Mouse (Mus musculus): ENCODE measurements around the gene Slc17a7. TPM values are rescaled to one million over a fixed set of nuclear protein-coding genes. Genes with fewer than 3 reads are reported as not detected.
"Not testable (repeated sequence)": the region's sequence is repeated elsewhere in the genome, so short reads cannot be mapped to it uniquely, and the experiment has no call there.

The Slc17a7 gene
- polyA plus RNA-seq, 1 experiment from 2014 or later, result 0.52 TPM

DNA sequence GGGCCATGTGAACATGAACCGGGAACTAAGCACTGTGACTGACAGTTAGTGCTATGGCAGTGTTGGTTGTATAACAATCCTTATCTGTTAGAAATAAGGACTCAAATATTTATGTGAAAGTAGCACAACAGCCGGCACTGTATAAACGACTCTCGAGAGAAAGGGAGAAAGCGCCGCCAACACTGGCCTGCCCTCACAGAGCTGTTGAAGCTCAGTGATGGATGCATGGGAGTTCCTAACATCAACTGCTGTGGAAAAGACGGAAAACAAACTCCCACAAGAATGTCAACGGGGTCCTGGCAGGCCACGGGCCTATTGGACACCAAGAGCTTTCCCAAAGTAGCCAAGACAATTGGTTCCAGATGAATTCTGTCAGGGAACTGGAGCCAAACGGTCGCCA lies 12.4 kb upstream of the Slc17a7 start:
- H3K36me3 ChIP-seq, result peaks cover 23% of the 10 kb centered on the region
- no peak for DNase-seq (ENCODE audit: low spot score)
- no peak overlapping the region for H3K27ac ChIP-seq (replicated peaks)
- H3K4me1 ChIP-seq, result peaks cover 41% of the 10 kb centered on the region
- no peaks in the 10 kb centered on the region for H3K27me3 ChIP-seq (ENCODE audit: low read depth, poor library complexity, severe bottlenecking)
- no peak overlapping the region for H3K4me3 ChIP-seq
- whole genome bisulfite sequencing, result 76% methylated on average over 11 of the region's 11 CpGs
- no peaks in the 10 kb centered on the region for H3K9me3 ChIP-seq (replicated peaks)

DNA sequence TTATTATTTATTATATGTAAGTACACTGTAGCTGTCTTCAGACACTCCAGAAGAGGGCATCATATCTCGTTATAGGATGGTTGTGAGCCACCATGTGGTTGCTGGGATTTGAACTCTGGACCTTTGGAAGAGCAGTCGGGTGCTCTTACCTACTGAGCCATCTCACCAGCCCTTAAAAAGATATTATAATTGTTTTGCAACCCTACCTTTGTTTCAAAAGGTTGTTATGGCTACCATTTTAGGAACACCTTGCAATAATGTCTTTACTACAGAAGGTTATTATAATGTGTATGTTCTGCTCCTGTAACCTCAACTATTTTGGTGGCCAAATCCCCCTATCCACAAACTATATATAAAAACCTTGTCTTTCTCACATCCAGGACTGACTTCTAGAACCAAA lies 10.7 kb upstream of the Slc17a7 start:
- H3K27ac ChIP-seq (replicated peaks); H3K9me3 ChIP-seq (replicated peaks); H3K27me3 ChIP-seq (ENCODE audit: low read depth, poor library complexity, severe bottlenecking); DNase-seq (ENCODE audit: low spot score): not testable (repeated sequence)
- Histone ChIP-seq H3K4me3 (peak overlapping the region; percentile 75), H3K36me3 (peaks cover 20% of the 10 kb centered on the region), H3K4me1 (peaks cover 41% of the 10 kb centered on the region)
- 94% methylated on average over 2 of the region's 2 CpGs for WGBS

DNA sequence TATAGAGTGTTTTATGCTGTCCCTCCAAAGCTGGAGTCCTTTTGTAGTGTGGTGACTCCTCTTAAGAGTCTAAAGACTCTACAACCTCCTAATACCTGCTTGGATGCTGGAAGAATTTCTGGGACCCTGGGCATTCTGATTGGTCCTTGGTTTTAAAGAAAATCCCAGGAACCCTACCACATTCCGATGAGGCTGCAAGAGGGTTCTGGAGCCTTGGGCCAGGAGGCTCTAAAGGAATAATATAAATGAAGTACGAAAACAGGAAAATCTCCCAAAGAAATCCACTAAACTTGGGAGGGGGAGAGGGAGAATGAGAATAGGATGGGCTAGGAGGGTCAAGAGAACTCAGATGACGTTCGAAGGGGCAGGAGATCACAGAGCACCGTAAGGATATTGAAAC lies 10.2 kb upstream of the Slc17a7 start:
- no peaks in the 10 kb centered on the region for H3K9me3 ChIP-seq (replicated peaks)
- WGBS, result 5% methylated on average over 5 of the region's 5 CpGs

DNA sequence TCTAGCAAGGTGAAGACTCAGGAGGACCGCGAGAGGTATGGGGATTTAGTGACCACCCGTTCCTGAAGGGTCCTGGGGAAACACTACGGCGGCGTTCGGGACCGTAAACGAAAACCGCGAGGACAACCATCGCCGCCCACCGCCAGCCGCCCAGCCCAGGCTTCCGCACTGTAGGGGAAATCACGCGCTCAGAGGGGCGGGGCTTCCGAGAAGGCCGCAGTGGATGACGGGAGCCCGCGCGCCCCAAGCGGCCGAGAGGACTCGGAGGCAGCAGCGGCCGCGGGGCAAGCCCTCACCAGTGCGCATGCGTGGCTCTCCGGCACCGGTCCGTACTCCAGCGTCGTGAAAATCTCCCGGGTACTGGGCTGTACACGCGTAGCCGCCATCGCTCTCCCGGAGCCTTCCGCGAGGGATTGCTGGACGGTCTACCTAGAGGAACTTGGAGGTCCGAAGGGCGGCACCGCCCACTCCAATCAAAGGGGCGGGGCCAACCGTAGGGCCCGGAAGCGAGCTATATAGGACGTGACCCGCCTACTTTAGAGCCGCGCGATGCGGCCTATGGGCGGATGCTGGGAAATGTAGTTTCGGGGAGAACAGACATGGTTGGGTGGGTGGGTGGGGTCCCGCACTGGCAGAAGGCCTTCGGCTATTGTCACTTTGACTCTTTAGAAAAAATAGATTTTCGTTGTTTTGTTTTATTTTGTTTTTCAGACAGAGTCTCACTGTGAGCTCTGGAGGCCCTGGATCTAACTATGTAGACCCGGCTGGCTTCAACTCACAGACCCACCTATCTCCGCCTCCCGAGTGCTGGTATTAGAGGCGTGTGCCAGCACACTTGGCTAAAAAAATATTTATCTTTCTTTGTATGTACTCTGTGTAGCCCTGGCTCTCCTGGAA lies 9.4 kb upstream of the Slc17a7 start, which contains the start of the genes Pih1d1 and Aldh16a1:
Gene Pih1d1 (plus strand): TSS at position 208 of the 897 bp plus-strand sequence.
Gene Aldh16a1 (minus strand): TSS at position 489 of the 897 bp plus-strand sequence.
- Histone ChIP-seq H3K27ac (replicated peaks) (peak within 1 kb of the TSS; percentile 98), H3K4me3 (peak within 1 kb of the TSS; percentile 75), H3K4me1 (peaks cover 36% of the 10 kb centered on the region), H3K27me3 (ENCODE audit: low read depth, poor library complexity, severe bottlenecking) (no peaks in the 10 kb centered on the region), H3K36me3 (peaks cover 28% of the 10 kb centered on the region), H3K9me3 (replicated peaks) (no peaks in the 10 kb centered on the region)
- WGBS, result 5% methylated on average over 69 of the region's 69 CpGs
- peak; percentile 96 for DNase-seq (ENCODE audit: low spot score)

More for the DNA sequence above, 10.2 kb upstream of the Slc17a7 start:
- peaks cover 21% of the 10 kb centered on the region for H3K36me3 ChIP-seq
- DNase-seq (ENCODE audit: low spot score), result no peak
- peak overlapping the region; percentile 98 for H3K27ac ChIP-seq (replicated peaks)
- H3K27me3 ChIP-seq (ENCODE audit: low read depth, poor library complexity, severe bottlenecking), result no peaks in the 10 kb centered on the region
- H3K4me1 ChIP-seq, result peaks cover 41% of the 10 kb centered on the region
- peak overlapping the region; percentile 75 for H3K4me3 ChIP-seq

DNA sequence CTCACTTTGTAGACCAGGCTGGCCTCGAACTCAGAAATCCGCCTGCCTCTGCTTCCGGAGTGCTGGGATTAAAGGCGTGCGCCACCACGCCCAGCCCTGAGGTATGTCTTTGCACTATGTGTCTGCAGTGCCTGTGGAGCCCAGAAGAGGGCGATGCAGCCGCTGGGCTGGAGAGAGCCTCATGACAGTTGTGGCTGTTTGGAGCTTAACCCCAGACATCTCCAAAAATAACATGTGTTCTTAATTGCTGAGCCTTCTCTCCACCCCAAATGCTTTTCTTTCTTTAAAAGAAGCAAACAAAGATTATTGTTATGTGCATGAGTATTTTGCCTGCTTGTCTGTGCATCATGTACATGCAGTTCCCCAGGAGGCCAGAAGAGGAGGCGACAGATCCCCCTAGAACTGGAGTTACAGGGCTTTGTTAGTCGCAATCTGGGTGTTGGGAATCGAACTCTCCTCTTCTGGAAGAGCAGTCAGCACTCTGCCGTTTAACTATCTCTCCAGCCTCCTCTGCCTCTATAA lies 8.7 kb upstream of the Slc17a7 start:
- H3K4me3 ChIP-seq, result peak overlapping the region; percentile 75
- WGBS, result 83% methylated on average over 12 of the region's 12 CpGs
- DNase-seq (ENCODE audit: low spot score), result peak; percentile 46
- no peaks in the 10 kb centered on the region for H3K27me3 ChIP-seq (ENCODE audit: low read depth, poor library complexity, severe bottlenecking)
- H3K4me1 ChIP-seq, result peaks cover 29% of the 10 kb centered on the region
- H3K9me3 ChIP-seq (replicated peaks), result no peaks in the 10 kb centered on the region
- H3K27ac ChIP-seq (replicated peaks), result peak overlapping the region; percentile 98
- H3K36me3 ChIP-seq, result peaks cover 35% of the 10 kb centered on the region

DNA sequence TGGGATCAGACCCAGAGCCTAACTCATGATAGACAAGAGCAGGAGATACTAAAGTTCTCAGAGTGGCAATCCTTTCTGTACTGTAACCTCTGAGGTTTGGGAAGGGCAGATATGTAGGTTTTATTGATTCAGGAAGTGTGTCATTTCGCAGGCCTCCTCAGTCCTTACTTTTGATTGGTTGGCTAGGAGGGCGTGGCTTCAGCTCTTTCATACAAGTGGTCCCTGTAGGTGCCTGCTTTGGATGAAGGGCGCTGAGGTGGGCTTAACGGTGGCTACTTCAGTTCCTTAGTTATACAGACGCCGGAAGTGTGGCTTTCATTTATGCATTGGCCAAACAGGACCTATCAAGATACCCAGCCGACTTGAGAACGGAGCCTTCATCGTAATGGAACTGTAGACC lies 8.2 kb upstream of the Slc17a7 start:
- Histone ChIP-seq H3K4me1 (peaks cover 24% of the 10 kb centered on the region), H3K9me3 (replicated peaks) (no peaks in the 10 kb centered on the region), H3K36me3 (peaks cover 41% of the 10 kb centered on the region), H3K4me3 (0 out of 2 replicates have a peak overlapping the region, but pooled peaks have one; percentile 75), H3K27me3 (ENCODE audit: low read depth, poor library complexity, severe bottlenecking) (no peaks in the 10 kb centered on the region), H3K27ac (replicated peaks) (no peak overlapping the region)
- 89% methylated on average over 9 of the region's 9 CpGs for WGBS
- DNase-seq (ENCODE audit: low spot score), result no peak

DNA sequence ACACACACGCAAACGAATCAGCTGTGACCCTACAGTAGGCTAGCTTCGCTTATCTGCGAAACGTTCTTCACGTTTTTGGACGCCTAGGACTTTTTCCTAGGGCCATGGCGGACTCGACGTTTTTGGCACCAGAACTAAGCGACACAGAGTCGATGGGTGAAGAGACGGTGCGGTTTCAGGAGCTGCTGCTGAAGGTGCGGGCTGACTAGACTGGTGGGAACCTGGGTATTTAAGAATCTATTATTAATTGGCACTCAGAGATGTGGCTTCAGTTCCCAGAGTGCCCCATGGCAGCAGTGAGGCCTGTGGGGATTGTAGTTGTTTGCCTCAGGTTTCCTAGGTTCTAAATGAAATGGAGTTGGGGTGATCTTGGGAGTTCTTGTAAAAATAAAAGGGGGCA lies 7.5 kb upstream of the Slc17a7 start:
- 94% methylated on average over 15 of the region's 15 CpGs for WGBS
- no peak overlapping the region for H3K27ac ChIP-seq (replicated peaks)
- no peaks in the 10 kb centered on the region for H3K27me3 ChIP-seq (ENCODE audit: low read depth, poor library complexity, severe bottlenecking)

DNA sequence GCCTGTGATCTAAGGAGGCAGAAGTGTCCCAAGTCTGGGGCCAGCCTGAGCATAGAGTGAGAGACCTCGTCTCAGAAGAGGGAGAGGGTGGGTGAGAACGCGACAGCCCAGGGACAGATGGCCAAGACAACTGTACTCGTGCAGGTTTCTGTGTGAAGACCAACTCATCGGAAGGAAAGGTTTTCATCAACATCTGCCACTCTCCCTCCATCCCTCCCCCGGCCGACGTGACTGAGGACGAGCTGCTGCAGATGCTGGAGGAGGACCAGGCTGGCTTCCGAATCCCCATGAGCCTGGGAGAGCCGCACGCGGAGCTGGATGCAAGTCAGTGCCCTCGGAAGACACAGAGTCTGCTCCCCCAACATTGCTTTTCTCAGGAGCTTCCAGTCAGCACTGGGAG lies 6.3 kb upstream of the Slc17a7 start:
- Histone ChIP-seq H3K27ac (replicated peaks) (no peak overlapping the region), H3K4me1 (peaks cover 23% of the 10 kb centered on the region), H3K36me3 (peaks cover 46% of the 10 kb centered on the region), H3K4me3 (no peak overlapping the region), H3K27me3 (ENCODE audit: low read depth, poor library complexity, severe bottlenecking) (peaks cover 3% of the 10 kb centered on the region), H3K9me3 (replicated peaks) (no peaks in the 10 kb centered on the region)
- WGBS, result 89% methylated on average over 14 of the region's 14 CpGs
- DNase-seq (ENCODE audit: low spot score), result no peak

More for the DNA sequence above, 7.5 kb upstream of the Slc17a7 start:
- Histone ChIP-seq H3K36me3 (peaks cover 46% of the 10 kb centered on the region), H3K4me3 (no peak overlapping the region), H3K4me1 (peaks cover 18% of the 10 kb centered on the region), H3K9me3 (replicated peaks) (no peaks in the 10 kb centered on the region)
- DNase-seq (ENCODE audit: low spot score), result no peak

DNA sequence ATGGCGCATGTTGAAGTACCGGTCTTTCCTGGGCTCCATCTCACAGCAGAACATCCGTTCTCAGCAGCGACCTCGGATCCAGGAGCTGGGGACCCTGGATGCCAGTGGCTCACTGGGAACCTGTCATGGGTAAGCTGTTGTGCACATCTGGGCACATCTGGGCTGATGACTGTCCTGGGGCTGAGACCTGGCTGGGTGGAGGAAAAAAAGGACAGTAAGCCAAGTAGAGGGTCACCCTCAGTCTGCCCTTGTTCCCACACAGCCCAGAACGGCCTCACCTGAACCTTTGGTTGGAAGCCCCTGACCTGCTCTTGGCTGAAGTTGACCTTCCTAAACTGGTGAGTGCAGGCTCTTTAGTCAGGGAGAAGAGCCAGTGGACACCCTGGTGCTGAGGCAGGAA lies 4.8 kb upstream of the Slc17a7 start:
- Histone ChIP-seq H3K4me1 (peaks cover 26% of the 10 kb centered on the region), H3K9me3 (replicated peaks) (no peaks in the 10 kb centered on the region), H3K36me3 (peaks cover 46% of the 10 kb centered on the region), H3K27ac (replicated peaks) (no peak overlapping the region), H3K4me3 (no peak overlapping the region), H3K27me3 (ENCODE audit: low read depth, poor library complexity, severe bottlenecking) (peaks cover 18% of the 10 kb centered on the region)
- WGBS, result 94% methylated on average over 6 of the region's 6 CpGs
- no peak for DNase-seq (ENCODE audit: low spot score)

DNA sequence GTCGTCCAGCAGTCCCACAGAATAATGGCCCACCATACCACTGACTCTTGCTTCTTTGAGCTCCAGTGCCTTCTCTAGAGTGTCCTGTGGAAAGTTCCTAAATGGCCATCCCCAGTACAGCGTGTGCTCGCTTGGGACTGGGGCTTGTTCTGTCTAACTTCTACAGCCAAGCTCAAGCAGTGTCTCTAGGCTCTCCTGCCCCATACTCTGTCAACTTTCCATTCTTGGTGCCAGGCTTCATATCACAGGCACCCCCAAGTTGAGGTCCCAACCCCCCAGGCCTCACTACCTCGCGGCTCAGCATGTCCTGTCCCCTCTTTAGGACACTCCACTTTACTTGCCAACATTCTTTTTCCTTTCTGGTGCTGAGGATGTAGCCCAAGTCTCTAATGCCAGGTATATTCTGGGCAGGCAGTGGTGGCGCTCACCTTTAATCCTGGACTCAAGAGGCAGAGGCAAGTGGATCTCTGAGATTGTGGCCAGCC lies 3.4 kb upstream of the Slc17a7 start:
- Histone ChIP-seq H3K4me1 (peaks cover 25% of the 10 kb centered on the region), H3K27me3 (ENCODE audit: low read depth, poor library complexity, severe bottlenecking) (peaks cover 32% of the 10 kb centered on the region)
- 92% methylated on average over 6 of the region's 6 CpGs for WGBS

DNA sequence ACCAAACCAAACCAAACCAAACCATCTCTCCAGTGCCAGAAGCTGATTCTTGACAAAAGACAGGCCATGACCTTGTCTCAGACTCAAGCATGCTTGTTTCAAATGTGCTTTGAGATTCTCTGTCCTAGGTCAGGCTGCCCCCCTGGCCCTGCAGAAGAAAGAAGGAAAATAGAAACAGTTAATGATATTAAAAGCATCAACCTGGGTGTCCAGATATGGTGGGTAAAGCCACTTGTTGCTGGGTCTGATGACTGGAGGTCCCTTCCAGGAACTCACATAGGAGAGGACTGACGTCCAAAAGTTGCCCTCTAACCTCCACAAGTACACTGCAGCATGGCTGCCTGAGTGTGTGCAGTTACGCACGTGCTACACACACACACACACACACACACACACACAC lies 2.9 kb upstream of the Slc17a7 start:
- H3K36me3 ChIP-seq, result peaks cover 46% of the 10 kb centered on the region
- H3K4me1 ChIP-seq, result peaks cover 21% of the 10 kb centered on the region
- 97% methylated on average over 3 of the region's 3 CpGs for WGBS
- no peaks in the 10 kb centered on the region for H3K9me3 ChIP-seq (replicated peaks)
- H3K27me3 ChIP-seq (ENCODE audit: low read depth, poor library complexity, severe bottlenecking), result peaks cover 37% of the 10 kb centered on the region
- H3K4me3 ChIP-seq, result no peak overlapping the region
- no peak for DNase-seq (ENCODE audit: low spot score)
- no peak overlapping the region for H3K27ac ChIP-seq (replicated peaks)

More for the DNA sequence above, 3.4 kb upstream of the Slc17a7 start:
- Histone ChIP-seq H3K9me3 (replicated peaks) (no peaks in the 10 kb centered on the region), H3K27ac (replicated peaks) (no peak overlapping the region), H3K36me3 (peaks cover 46% of the 10 kb centered on the region), H3K4me3 (no peak overlapping the region)
- no peak for DNase-seq (ENCODE audit: low spot score)

DNA sequence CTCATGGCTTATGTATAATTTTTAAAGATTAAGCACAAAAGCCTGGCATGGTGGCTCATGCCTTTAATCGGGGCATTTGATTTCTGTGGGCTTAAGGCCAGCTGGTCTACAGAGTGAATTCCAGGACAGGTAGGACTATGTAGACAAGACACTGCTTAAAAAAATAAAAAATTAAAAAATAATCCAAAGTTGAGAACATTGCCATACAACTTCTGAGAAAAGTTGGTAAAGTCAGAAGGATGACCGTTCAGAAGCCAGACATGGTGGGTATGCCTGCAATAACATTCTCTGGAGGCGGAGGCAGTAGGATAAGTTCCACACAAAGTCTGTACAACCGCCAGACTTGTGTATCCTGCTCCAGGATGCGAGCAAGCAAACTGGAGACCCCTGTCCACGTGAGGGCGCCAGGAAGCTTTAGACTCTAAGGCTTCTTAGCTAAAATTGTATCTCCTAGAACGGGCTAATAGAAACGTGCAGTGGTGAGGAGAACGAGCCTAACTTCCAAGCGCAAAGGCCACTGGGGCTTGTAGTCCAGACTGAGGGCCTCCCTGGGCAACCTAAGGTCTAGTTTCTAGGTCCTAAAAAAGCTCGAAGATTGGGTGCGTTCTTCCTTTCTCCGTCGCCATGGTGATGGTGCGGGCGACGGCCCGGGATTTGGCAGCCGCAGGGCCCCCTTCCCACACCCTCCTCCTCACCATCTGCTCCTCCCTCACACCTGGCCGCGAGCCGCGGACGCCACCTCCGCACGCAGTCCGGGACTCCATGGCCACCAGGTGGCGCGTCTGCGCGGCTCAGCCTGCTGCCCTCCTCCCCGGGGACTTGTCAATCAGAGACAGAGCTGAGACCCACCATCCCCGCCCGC lies 1.9 kb upstream of the Slc17a7 start:
- WGBS, result 5% methylated on average over 35 of the region's 35 CpGs
- peak; percentile 89 for DNase-seq (ENCODE audit: low spot score)
- Histone ChIP-seq H3K9me3 (replicated peaks) (no peaks in the 10 kb centered on the region), H3K4me3 (peak overlapping the region; percentile 55), H3K27me3 (ENCODE audit: low read depth, poor library complexity, severe bottlenecking) (peaks cover 47% of the 10 kb centered on the region), H3K27ac (replicated peaks) (peak overlapping the region; percentile 72; the same call in 1 of the 2 replicates), H3K36me3 (peaks cover 40% of the 10 kb centered on the region), H3K4me1 (peaks cover 21% of the 10 kb centered on the region)
